Mouse (Mus musculus) heart, embryonic 11.5 days (tissue): ENCODE data around the gene Rad9b. TPM values are rescaled to one million over a fixed set of nuclear protein-coding genes. Genes with fewer than 3 reads are reported as not detected.

Experiments used
- ATAC-seq: fragments of 200-750 bp; cut with Nextera tagmentation; replicated peaks from 2 replicates; pipeline ENCODE4 v1.8.0; 2017; ENCODE audit warnings: moderate library complexity; ENCODE audit not compliant: insufficient number of reproducible peaks, low FRiP score, low TSS enrichment
- H3K27ac ChIP-seq: fragments of 300-500 bp; sonication (generic); 2 replicates; pipeline ENCODE4 v1.5.1; 2014; ENCODE audit warnings: mild to moderate bottlenecking, low read depth, low read length
- H3K27me3 ChIP-seq: fragments of 300-500 bp; sonication (generic); 2 replicates; pipeline ENCODE4 v1.6.1; 2014; ENCODE audit warnings: mild to moderate bottlenecking, low read length, mixed read lengths; ENCODE audit not compliant: control insufficient read depth, insufficient read depth
- H3K36me3 ChIP-seq: fragments of 300-500 bp; sonication (generic); 2 replicates; pipeline ENCODE4 v1.6.1; 2014; ENCODE audit warnings: mild to moderate bottlenecking, low read length, moderate library complexity, mixed read lengths; ENCODE audit not compliant: control insufficient read depth, insufficient read depth
- H3K4me1 ChIP-seq: fragments of 300-500 bp; sonication (generic); 2 replicates; pipeline ENCODE4 v1.6.1; 2014; ENCODE audit warnings: low read length; ENCODE audit not compliant: control insufficient read depth, insufficient read depth
- H3K4me2 ChIP-seq: fragments of 300-500 bp; sonication (generic); 2 replicates; pipeline ENCODE4 v1.6.1; 2014; ENCODE audit warnings: mild to moderate bottlenecking, moderate library complexity
- H3K4me3 ChIP-seq: fragments of 300-500 bp; sonication (generic); 2 replicates; pipeline ENCODE4 v1.5.1; 2014; ENCODE audit warnings: low read depth, low read length
- H3K9ac ChIP-seq: fragments of 300-500 bp; sonication (generic); 2 replicates; pipeline ENCODE4 v1.6.1; 2014; ENCODE audit warnings: mild to moderate bottlenecking, low read depth, low read length, moderate library complexity
- H3K9me3 ChIP-seq: fragments of 300-500 bp; sonication (generic); replicated peaks from 2 replicates; pipeline ENCODE4 v1.6.1; 2016; ENCODE audit warnings: low read length; ENCODE audit not compliant: control insufficient read depth
- WGBS: fragments of 180-500 bp; shearing (Covaris S2); extraction: QIAGEN DNeasy Blood & Tissue Kit; methylation state at CpG from one replicate; pipeline ENCODE4 v1.1.7; 2014; ENCODE audit not compliant: insufficient replicate concordance; 5-methylcytosine and 5-hydroxymethylcytosine counted together
- polyA plus RNA-seq: library from polyadenylated mRNA; unstranded; fragments of >200 nt; fragmentation: Nextera tagmentation; extraction: Ambion mirVana; gene quantifications from 2 replicates; pipeline ENCODE4 v1.2.1, GENCODE M21; 2014

Gene Rad9b
- polyA plus RNA-seq, 1 experiment from 2014 or later, result 5.0 TPM

DNA sequence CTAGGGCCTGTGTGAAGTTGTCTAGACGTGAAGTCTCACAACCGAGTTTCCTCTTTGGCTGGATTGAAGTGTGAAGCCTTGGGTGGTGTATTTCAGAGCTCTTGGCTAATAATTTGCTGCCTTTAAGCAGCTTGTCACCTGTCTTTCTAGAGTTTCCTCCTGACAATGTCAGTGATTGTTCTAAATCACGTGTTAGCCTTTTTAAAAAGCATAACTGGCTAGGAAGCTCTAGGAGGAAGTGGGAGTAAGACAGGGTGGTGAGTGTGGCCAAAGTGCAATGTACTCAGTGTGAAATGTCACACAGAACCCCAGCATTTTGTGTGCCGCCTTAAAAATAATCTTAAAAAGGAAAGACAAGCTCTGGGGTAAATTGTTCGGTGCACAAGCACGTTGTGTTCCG, 10.3 kb downstream of the Rad9b start:
- H3K4me2 ChIP-seq, result no peak overlapping the region
- no peaks in the 10 kb centered on the region for H3K36me3 ChIP-seq
- no peak overlapping the region for H3K9ac ChIP-seq
- peaks cover 3% of the 10 kb centered on the region; the same call in 1 of the 2 replicates for H3K9me3 ChIP-seq
- no peaks in the 10 kb centered on the region for H3K27me3 ChIP-seq
- H3K27ac ChIP-seq, result no peak overlapping the region
- WGBS, result 52% methylated on average over 7 of the region's 7 CpGs
- no peak for ATAC-seq
- no peak overlapping the region for H3K4me3 ChIP-seq
- no peaks in the 10 kb centered on the region for H3K4me1 ChIP-seq

GRCm38 (mm10) chr5:122342874-122343273, 11.2 kb downstream of the Rad9b start:
- Histone ChIP-seq H3K9ac (no peak overlapping the region), H3K4me2 (no peak overlapping the region), H3K27me3 (no peaks in the 10 kb centered on the region), H3K4me3 (no peak overlapping the region), H3K4me1 (no peaks in the 10 kb centered on the region), H3K36me3 (no peaks in the 10 kb centered on the region), H3K27ac (no peak overlapping the region), H3K9me3 (peaks cover 3% of the 10 kb centered on the region; the same call in 1 of the 2 replicates)
- ATAC-seq, result no peak
- 58% methylated on average over 1 of the region's 1 CpGs for WGBS

GRCm38 (mm10) chr5:122336554-122337294, 17.3 kb downstream of the Rad9b start:
- Histone ChIP-seq H3K4me1 (no peaks in the 10 kb centered on the region), H3K4me3 (no peak overlapping the region), H3K9ac (no peak overlapping the region), H3K4me2 (no peak overlapping the region), H3K9me3 (no peaks in the 10 kb centered on the region), H3K36me3 (no peaks in the 10 kb centered on the region), H3K27me3 (no peaks in the 10 kb centered on the region), H3K27ac (no peak overlapping the region)
- ATAC-seq, result no peak
- WGBS, result 83% methylated on average over 7 of the region's 7 CpGs

- Histone ChIP-seq H3K27ac (no peak overlapping the region), H3K36me3 (no peaks in the 10 kb centered on the region), H3K4me3 (no peak overlapping the region), H3K4me1 (no peaks in the 10 kb centered on the region), H3K9me3 (no peaks in the 10 kb centered on the region), H3K4me2 (no peak overlapping the region), H3K9ac (no peak overlapping the region), H3K27me3 (no peaks in the 10 kb centered on the region)
- 88% methylated on average over 2 of the region's 3 CpGs for WGBS
- no peak for ATAC-seq
Observed at GRCm38 (mm10) chr5:122334682-122335081, 19.4 kb downstream of the Rad9b start.

DNA sequence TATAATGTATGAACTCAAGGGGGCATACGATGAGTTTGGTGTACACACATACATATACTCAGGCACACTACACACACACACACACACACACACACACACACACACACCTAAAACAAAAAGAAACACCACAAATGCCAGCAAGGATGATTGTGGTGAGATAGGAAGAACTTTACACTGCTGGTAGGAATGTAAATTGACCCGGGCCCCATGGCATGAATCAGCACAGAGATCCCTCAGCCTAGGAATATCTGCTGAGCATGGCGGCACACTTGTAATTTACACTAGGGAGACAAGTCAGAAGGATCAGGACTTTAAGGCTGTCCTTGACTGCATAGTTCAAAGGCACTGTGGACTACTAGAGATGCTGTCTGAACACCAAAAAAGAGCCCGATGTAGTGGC, 23.8 kb downstream of the Rad9b start:
- Histone ChIP-seq H3K9ac (no peak overlapping the region), H3K9me3 (no peaks in the 10 kb centered on the region), H3K36me3 (peaks cover 4% of the 10 kb centered on the region; the same call in 1 of the 2 replicates), H3K4me2 (no peak overlapping the region), H3K27me3 (no peaks in the 10 kb centered on the region), H3K4me3 (no peak overlapping the region), H3K4me1 (no peaks in the 10 kb centered on the region), H3K27ac (no peak overlapping the region)
- WGBS, result 78% methylated on average over 4 of the region's 4 CpGs
- ATAC-seq, result no peak

- WGBS, result 82% methylated on average over 3 of the region's 3 CpGs
- peaks cover 8% of the 10 kb centered on the region; the same call in 1 of the 2 replicates for H3K36me3 ChIP-seq
- no peak for ATAC-seq
Observed at GRCm38 (mm10) chr5:122327283-122327682, 26.8 kb downstream of the Rad9b start.

GRCm38 (mm10) chr5:122325477-122325876, 28.6 kb downstream of the Rad9b start:
- WGBS, result 82% methylated on average over 8 of the region's 8 CpGs

More at GRCm38 (mm10) chr5:122327283-122327682, 26.8 kb downstream of the Rad9b start:
- H3K27me3 ChIP-seq, result no peaks in the 10 kb centered on the region
- H3K9me3 ChIP-seq, result no peaks in the 10 kb centered on the region
- H3K4me1 ChIP-seq, result 0 out of 2 replicates have a peak, but pooled peaks cover 2% of the 10 kb centered on the region
- no peak overlapping the region for H3K4me2 ChIP-seq
- H3K9ac ChIP-seq, result no peak overlapping the region
- no peak overlapping the region for H3K4me3 ChIP-seq
- H3K27ac ChIP-seq, result no peak overlapping the region

GRCm38 (mm10) chr5:122324608-122325431, 29.2 kb downstream of the Rad9b start:
- Histone ChIP-seq H3K9me3 (no peaks in the 10 kb centered on the region), H3K36me3 (peaks cover 8% of the 10 kb centered on the region; the same call in 1 of the 2 replicates), H3K27me3 (no peaks in the 10 kb centered on the region), H3K9ac (no peak overlapping the region), H3K27ac (no peak overlapping the region), H3K4me2 (no peak overlapping the region), H3K4me3 (no peak overlapping the region), H3K4me1 (peaks cover 8% of the 10 kb centered on the region; the same call in 1 of the 2 replicates)
- ATAC-seq, result no peak
- WGBS, result 85% methylated on average over 23 of the region's 23 CpGs

More at GRCm38 (mm10) chr5:122325477-122325876, 28.6 kb downstream of the Rad9b start:
- Histone ChIP-seq H3K4me2 (no peak overlapping the region), H3K9me3 (no peaks in the 10 kb centered on the region), H3K36me3 (peaks cover 8% of the 10 kb centered on the region; the same call in 1 of the 2 replicates), H3K4me1 (0 out of 2 replicates have a peak, but pooled peaks cover 2% of the 10 kb centered on the region), H3K4me3 (no peak overlapping the region), H3K27ac (no peak overlapping the region), H3K27me3 (no peaks in the 10 kb centered on the region), H3K9ac (no peak overlapping the region)
- ATAC-seq, result no peak
